Mouse (Mus musculus) stomach, postnatal 0 days (tissue): ENCODE measurements around the gene Ap1s3. TPM values are rescaled to one million over a fixed set of nuclear protein-coding genes. Genes with fewer than 3 reads are reported as not detected.

Source experiments
- ATAC-seq: fragments of 200-750 bp; cut with Nextera tagmentation; 2 replicates; pipeline ENCODE4 v1.8.0; 2017; ENCODE audit not compliant: low FRiP score, low TSS enrichment
- DNase-seq: peaks from one replicate; pipeline ENCODE4 v3.0.0-alpha.2; 2016; ENCODE audit warnings: low spot score
- H3K27ac ChIP-seq: fragments of 300-500 bp; sonication (generic); replicated peaks from 2 replicates; pipeline ENCODE4 v1.5.1; 2014; ENCODE audit warnings: mild to moderate bottlenecking, control low read depth
- H3K27me3 ChIP-seq: fragments of 300-500 bp; sonication (generic); 2 replicates; pipeline ENCODE4 v1.6.1; 2014; ENCODE audit warnings: low read length; ENCODE audit not compliant: control insufficient read depth, insufficient read depth
- H3K36me3 ChIP-seq: fragments of 300-500 bp; sonication (generic); 2 replicates; pipeline ENCODE4 v1.6.1; 2014; ENCODE audit warnings: low read length, mixed read lengths; ENCODE audit not compliant: control insufficient read depth, insufficient read depth
- H3K4me1 ChIP-seq: fragments of 300-500 bp; sonication (generic); replicated peaks from 2 replicates; pipeline ENCODE4 v1.6.1; 2014; ENCODE audit warnings: antibody characterized with exemption; ENCODE audit not compliant: control insufficient read depth, insufficient read depth
- H3K4me2 ChIP-seq: fragments of 300-500 bp; sonication (generic); replicated peaks from 2 replicates; pipeline ENCODE4 v1.6.1; 2014; ENCODE audit warnings: low read depth, mild to moderate bottlenecking, control low read depth, moderate library complexity
- H3K4me3 ChIP-seq: fragments of 300-500 bp; sonication (generic); 2 replicates; pipeline ENCODE4 v1.5.1; 2014; ENCODE audit warnings: low read depth, low read length, control low read depth
- H3K9ac ChIP-seq: fragments of 300-500 bp; sonication (generic); 2 replicates; pipeline ENCODE4 v1.6.1; 2014; ENCODE audit warnings: mild to moderate bottlenecking, low read length, control low read depth, mixed read lengths
- H3K9me3 ChIP-seq: fragments of 300-500 bp; sonication (generic); 2 replicates; pipeline ENCODE4 v1.6.1; 2016; ENCODE audit warnings: low read length; ENCODE audit not compliant: control insufficient read depth
- CTCF ChIP-seq: IDR thresholded peaks from 2 replicates; pipeline ENCODE4 v1.5.1; 2016; ENCODE audit warnings: antibody characterized with exemption, low read depth, mild to moderate bottlenecking, moderate library complexity
- EP300 ChIP-seq: optimal IDR thresholded peaks from 2 replicates; pipeline ENCODE3; 2016; ENCODE audit warnings: antibody characterized with exemption
- WGBS: fragments of 180-500 bp; shearing (Covaris S2); extraction: QIAGEN DNeasy Blood & Tissue Kit; methylation state at CpG from one replicate; pipeline ENCODE4 v1.1.7; 2014; 5-methylcytosine and 5-hydroxymethylcytosine counted together
- polyA plus RNA-seq: library from polyadenylated mRNA; unstranded; fragments of >200 nt; fragmentation: Nextera tagmentation; extraction: Ambion mirVana; gene quantifications from 2 replicates; pipeline ENCODE4 v1.2.1, GENCODE M21; 2015

Gene Ap1s3
- polyA plus RNA-seq, 1 experiment from 2014 or later: 1.4 TPM

- no peak for ATAC-seq
- no peak for TF ChIP-seq CTCF
- TF ChIP-seq EP300: no peak
Measured at GRCm38 (mm10) chr1:79602500-79602899, 69.3 kb downstream of the Ap1s3 start.

GRCm38 (mm10) chr1:79598385-79599178 is 73.2 kb downstream of the Ap1s3 start:
- Histone ChIP-seq H3K9ac (no peak overlapping the region), H3K36me3 (no peaks in the 10 kb centered on the region), H3K27me3 (no peaks in the 10 kb centered on the region), H3K4me2 (no peak overlapping the region), H3K4me1 (no peaks in the 10 kb centered on the region), H3K27ac (no peak overlapping the region), H3K4me3 (no peak overlapping the region), H3K9me3 (no peaks in the 10 kb centered on the region)
- TF ChIP-seq EP300 (no peak), CTCF (no peak)
- WGBS: 53% methylated on average over 5 of the region's 5 CpGs
- DNase-seq (no peak), ATAC-seq (no peak)

More at GRCm38 (mm10) chr1:79602500-79602899, 69.3 kb downstream of the Ap1s3 start:
- Histone ChIP-seq H3K9ac (no peak overlapping the region), H3K4me2 (no peak overlapping the region), H3K4me1 (no peaks in the 10 kb centered on the region), H3K36me3 (no peaks in the 10 kb centered on the region), H3K9me3 (no peaks in the 10 kb centered on the region), H3K27me3 (no peaks in the 10 kb centered on the region), H3K4me3 (no peak overlapping the region), H3K27ac (no peak overlapping the region)
- DNase-seq: no peak
- 68% methylated on average over 2 of the region's 2 CpGs for WGBS

DNA sequence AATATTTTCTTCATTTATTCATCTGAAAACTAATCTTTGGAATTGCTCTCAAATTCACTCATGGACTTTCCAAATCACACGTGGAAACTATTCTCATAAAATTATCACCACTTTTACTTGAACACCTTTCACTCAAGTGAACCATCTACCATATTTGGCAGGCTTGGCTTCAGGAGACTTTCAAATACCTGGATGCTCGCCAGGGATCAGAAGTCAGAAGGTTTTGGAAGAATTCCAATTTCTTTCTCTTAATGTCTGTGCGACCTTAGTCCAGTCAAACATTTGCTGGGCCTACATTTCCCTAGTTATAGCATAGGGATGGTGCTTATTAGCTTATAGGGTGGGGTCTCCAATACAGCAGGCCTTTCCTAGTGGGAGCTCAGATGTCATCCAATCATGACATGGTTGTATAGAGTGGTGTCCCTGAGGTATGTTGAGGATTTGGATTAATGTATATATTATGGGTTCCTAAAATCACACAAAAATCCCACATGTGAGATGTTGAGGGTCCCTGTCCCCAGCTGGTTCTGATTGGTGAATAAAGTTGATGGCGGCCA is 79.0 kb downstream of the Ap1s3 start:
- Histone ChIP-seq H3K4me2 (no peak overlapping the region), H3K27me3 (no peaks in the 10 kb centered on the region), H3K27ac (no peak overlapping the region), H3K4me3 (no peak overlapping the region), H3K4me1 (no peaks in the 10 kb centered on the region), H3K36me3 (no peaks in the 10 kb centered on the region), H3K9me3 (no peaks in the 10 kb centered on the region), H3K9ac (no peak overlapping the region)
- DNase-seq (no peak), ATAC-seq (no peak)
- WGBS: 48% methylated on average over 4 of the region's 4 CpGs
- TF ChIP-seq EP300 (no peak), CTCF (no peak)

DNA sequence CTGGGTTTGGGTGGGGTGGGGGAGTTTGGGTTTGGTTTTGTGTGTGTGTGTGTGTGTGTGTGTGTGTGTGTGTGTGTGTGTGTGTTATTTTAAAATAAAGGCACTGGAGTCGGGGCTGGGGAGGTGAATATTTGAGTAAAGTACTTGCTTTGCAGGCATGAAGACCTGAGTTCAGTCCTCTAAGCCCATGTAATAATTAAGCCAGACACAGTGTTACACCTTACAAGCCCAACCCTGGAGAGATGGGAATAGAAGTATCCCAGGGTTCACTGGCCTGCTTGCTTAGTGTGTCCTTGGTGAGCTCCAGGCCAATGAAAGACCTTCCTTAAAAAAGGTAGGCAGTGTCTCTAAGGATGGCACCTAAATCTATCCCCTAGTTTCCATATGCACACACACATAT is 80.7 kb downstream of the Ap1s3 start:
- no peak overlapping the region for H3K4me3 ChIP-seq
- ATAC-seq (no peak), DNase-seq (no peak)
- no peaks in the 10 kb centered on the region for H3K9me3 ChIP-seq
- WGBS: 83% methylated on average over 1 of the region's 1 CpGs
- H3K27ac ChIP-seq: no peak overlapping the region
- H3K27me3 ChIP-seq: no peaks in the 10 kb centered on the region
- no peak overlapping the region for H3K9ac ChIP-seq
- H3K4me2 ChIP-seq: no peak overlapping the region
- H3K36me3 ChIP-seq: no peaks in the 10 kb centered on the region
- no peaks in the 10 kb centered on the region for H3K4me1 ChIP-seq
- no peak for TF ChIP-seq EP300
- no peak for TF ChIP-seq CTCF

DNA sequence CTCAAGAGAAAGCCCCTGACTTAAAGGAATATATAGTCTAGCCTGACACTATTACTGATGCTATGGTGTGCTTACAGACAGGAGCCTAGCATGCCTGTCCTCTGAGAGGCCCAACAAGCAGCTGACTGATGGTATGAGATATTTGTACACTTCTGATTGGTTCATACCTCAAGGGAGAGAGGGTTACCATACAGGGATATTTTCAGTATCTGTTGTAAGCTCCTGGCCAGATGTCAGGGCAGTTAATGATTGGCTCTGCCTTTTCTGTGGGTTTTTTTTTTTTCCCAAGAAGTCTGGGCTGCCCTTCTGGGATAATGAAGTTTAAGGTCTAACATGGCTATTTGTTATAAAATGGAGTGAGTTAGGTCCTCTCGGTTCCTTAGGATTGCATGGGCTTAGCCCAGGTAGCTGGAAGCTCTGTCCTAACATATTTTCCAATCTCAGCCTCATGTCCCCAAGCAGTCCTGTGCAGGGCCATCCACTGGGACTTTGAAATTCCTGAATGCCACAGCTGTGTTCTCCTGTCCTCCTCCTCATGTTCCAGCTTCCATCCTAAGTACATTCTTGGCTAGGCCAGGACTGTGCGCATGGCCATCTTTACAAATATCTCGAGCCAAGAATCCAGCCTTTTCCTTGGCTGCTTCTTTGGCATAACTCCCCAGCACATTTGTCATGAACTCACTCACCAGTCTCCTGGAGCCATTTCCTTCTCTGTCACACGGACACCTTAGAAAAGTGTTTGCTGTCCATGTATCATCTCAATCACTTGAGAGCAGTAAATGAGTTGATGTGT is 81.6 kb downstream of the Ap1s3 start:
- Histone ChIP-seq H3K36me3 (no peaks in the 10 kb centered on the region), H3K27ac (no peak overlapping the region), H3K9me3 (no peaks in the 10 kb centered on the region), H3K9ac (no peak overlapping the region), H3K4me2 (no peak overlapping the region), H3K4me1 (no peaks in the 10 kb centered on the region), H3K4me3 (no peak overlapping the region), H3K27me3 (no peaks in the 10 kb centered on the region)
- DNase-seq: no peak
- ATAC-seq: no peak
- WGBS: 63% methylated on average over 4 of the region's 4 CpGs
- TF ChIP-seq CTCF (no peak), EP300 (no peak)

DNA sequence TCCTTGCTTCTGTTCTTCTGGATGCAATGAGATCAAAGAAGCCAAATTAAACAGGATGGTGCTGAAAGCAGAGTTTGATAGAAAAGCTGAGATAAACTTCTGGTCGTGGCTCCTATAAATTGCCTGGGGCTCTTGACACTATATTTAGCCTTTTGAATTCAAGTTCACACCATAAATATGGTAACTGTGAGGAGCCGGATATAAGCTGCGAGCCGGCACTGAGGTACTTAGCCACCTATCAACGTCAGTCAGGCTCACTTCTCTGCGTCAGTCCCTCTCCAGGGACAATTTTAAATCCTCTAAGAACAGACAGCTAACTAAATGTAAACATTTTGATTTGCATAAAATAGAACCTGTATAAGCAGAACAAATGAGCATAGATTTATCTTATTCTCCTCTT is 82.3 kb downstream of the Ap1s3 start:
- no peak overlapping the region for H3K9ac ChIP-seq
- ATAC-seq (no peak), DNase-seq (no peak)
- H3K27ac ChIP-seq: no peak overlapping the region
- H3K27me3 ChIP-seq: no peaks in the 10 kb centered on the region
- H3K4me2 ChIP-seq: no peak overlapping the region
- no peak overlapping the region for H3K4me3 ChIP-seq
- H3K36me3 ChIP-seq: no peaks in the 10 kb centered on the region
- TF ChIP-seq EP300 (no peak), CTCF (no peak)
- no peaks in the 10 kb centered on the region for H3K4me1 ChIP-seq
- H3K9me3 ChIP-seq: no peaks in the 10 kb centered on the region
- 49% methylated on average over 6 of the region's 6 CpGs for WGBS
